Comparison of ENCODE assay signal across 26 mouse cellular contexts in the genomic region with DNA sequence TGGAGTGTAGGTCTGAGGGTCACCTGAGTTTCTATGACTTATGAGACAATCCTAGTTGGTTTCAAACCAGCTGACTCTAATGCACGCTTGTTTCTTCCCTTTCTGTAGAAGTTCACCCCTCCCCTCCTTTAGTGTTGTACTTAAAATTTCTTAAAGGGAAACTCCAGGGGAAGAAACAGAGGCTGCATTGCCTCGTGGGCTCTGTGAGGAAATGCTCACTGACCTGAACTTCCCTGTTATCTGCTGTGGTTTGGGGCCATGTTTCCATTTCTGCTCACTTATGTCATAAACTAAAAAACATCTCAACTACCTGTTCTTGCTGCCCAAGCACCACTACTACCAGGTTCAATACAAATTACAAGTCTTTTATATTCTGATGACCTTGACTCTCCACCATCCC.
DNase-seq lines count a peak whose midpoint lies in the region; ATAC-seq and TF ChIP-seq lines count a peak whose summit lies in the region.
"Had no signal": no experiment of that assay in that cellular context is flagged by ENCODE, and none has a peak within 500 bp of the region (broad histone marks: within the 10 kb centered on the region; RNA-seq: fewer than 3 reads in every experiment).

No protein-coding gene starts in this region.

- DNase-seq in liver (no peak), MEL-GATA-1-ER (ENCODE audit: extremely low read depth, low read depth) (peak; percentile 48)
- DNase-seq in liver, postnatal 0 days: no peak
- DNase-seq in naive thymus-derived CD4-positive, alpha-beta T cell, adult 2 months (ENCODE audit: low read depth): peak; percentile 2
- no peak for DNase-seq in midbrain, postnatal 0 days (ENCODE audit: low spot score)
- DNase-seq: adrenal gland, postnatal 10 days; cerebellum, adult 9-11 months; gastrocnemius, postnatal 25 days; heart, adult 2 months; heart, postnatal 14 days; kidney, adult 8-10 months; kidney, postnatal 14 days; layer of hippocampus, postnatal 36 days; right cerebral cortex, postnatal 25 days; spleen, adult 18-20 months had no signal

- H3K27ac ChIP-seq in liver, embryonic 15.5 days (replicated peaks): no peak overlapping the region
- no peak overlapping the region for H3K27ac ChIP-seq in liver, postnatal 0 days (ENCODE audit: low read depth)
- H3K27ac ChIP-seq in midbrain, postnatal 0 days (ENCODE audit: low read depth, low read length): no peak overlapping the region
- no peak overlapping the region for H3K27ac ChIP-seq in intestine, embryonic 15.5 days
- H3K27ac ChIP-seq: embryonic facial prominence, embryonic 10.5 days; forebrain, embryonic 15.5 days; heart, adult 2 months; heart, embryonic 13.5 days; hindbrain, embryonic 13.5 days; liver, embryonic 14.5 days had no signal

- no peaks in the 10 kb centered on the region for H3K27me3 ChIP-seq in liver, embryonic 15.5 days
- no peaks in the 10 kb centered on the region for H3K27me3 ChIP-seq in liver, postnatal 0 days (ENCODE audit: insufficient read depth, low read length)
- no peaks in the 10 kb centered on the region for H3K27me3 ChIP-seq in midbrain, postnatal 0 days (ENCODE audit: insufficient read depth, low read length)
- H3K27me3 ChIP-seq in intestine, embryonic 15.5 days (replicated peaks): no peaks in the 10 kb centered on the region
- H3K27me3 ChIP-seq: forebrain, embryonic 15.5 days; heart, embryonic 13.5 days; hindbrain, embryonic 13.5 days had no signal

- no peaks in the 10 kb centered on the region for H3K36me3 ChIP-seq in liver, embryonic 15.5 days (replicated peaks)
- H3K36me3 ChIP-seq in liver, postnatal 0 days (replicated peaks; ENCODE audit: insufficient read depth, low read length): no peaks in the 10 kb centered on the region
- no peaks in the 10 kb centered on the region for H3K36me3 ChIP-seq in midbrain, postnatal 0 days (ENCODE audit: insufficient read depth, low read length)
- H3K36me3 ChIP-seq in intestine, embryonic 15.5 days: no peaks in the 10 kb centered on the region
- H3K36me3 ChIP-seq: embryonic facial prominence, embryonic 10.5 days; forebrain, embryonic 15.5 days; heart, embryonic 13.5 days; hindbrain, embryonic 13.5 days had no signal

- no peak overlapping the region for H3K4me3 ChIP-seq in liver, embryonic 15.5 days (replicated peaks)
- no peak overlapping the region for H3K4me3 ChIP-seq in liver, postnatal 0 days (ENCODE audit: low read depth, low read length)
- no peak overlapping the region for H3K4me3 ChIP-seq in midbrain, postnatal 0 days (ENCODE audit: low read depth, low read length)
- H3K4me3 ChIP-seq in intestine, embryonic 15.5 days (replicated peaks): no peak overlapping the region
- H3K4me3 ChIP-seq: embryonic facial prominence, embryonic 10.5 days; forebrain, embryonic 15.5 days; heart, adult 2 months; heart, embryonic 13.5 days; hindbrain, embryonic 13.5 days had no signal

- H3K9me3 ChIP-seq in liver, embryonic 15.5 days (replicated peaks): no peaks in the 10 kb centered on the region
- no peaks in the 10 kb centered on the region for H3K9me3 ChIP-seq in liver, postnatal 0 days (ENCODE audit: low read length)
- no peaks in the 10 kb centered on the region for H3K9me3 ChIP-seq in midbrain, postnatal 0 days (ENCODE audit: low read length)
- no peaks in the 10 kb centered on the region for H3K9me3 ChIP-seq in intestine, embryonic 15.5 days
- H3K9me3 ChIP-seq: embryonic facial prominence, embryonic 10.5 days; forebrain, embryonic 15.5 days; heart, embryonic 13.5 days; hindbrain, embryonic 13.5 days had no signal

- H3K4me2 ChIP-seq in liver, embryonic 15.5 days: no peak overlapping the region
- H3K4me2 ChIP-seq in liver, postnatal 0 days (ENCODE audit: low read depth, low read length): no peak overlapping the region
- H3K4me2 ChIP-seq in midbrain, postnatal 0 days (ENCODE audit: low read depth, low read length, poor library complexity, severe bottlenecking): no peak overlapping the region
- H3K4me2 ChIP-seq in intestine, embryonic 15.5 days (replicated peaks): no peak overlapping the region
- H3K4me2 ChIP-seq: forebrain, embryonic 15.5 days; heart, embryonic 13.5 days; hindbrain, embryonic 13.5 days; midbrain, embryonic 11.5 days had no signal

- ATAC-seq in liver, embryonic 15.5 days (ENCODE audit: insufficient read depth): 0 out of 2 replicates have a peak, but pooled peaks have one; percentile 54
- peak; percentile 38 for ATAC-seq in liver, postnatal 0 days
- ATAC-seq in midbrain, postnatal 0 days (ENCODE audit: low FRiP score): no peak
- ATAC-seq in intestine, embryonic 15.5 days: no peak
- ATAC-seq: activated CD4-positive, CD25-positive, alpha-beta regulatory T cell, adult 4 months; CD4-positive, CD25-positive, alpha-beta regulatory T cell, adult 4 months; forebrain, embryonic 15.5 days; lung, postnatal 0 days had no signal

- no peak for TF ChIP-seq EP300 in liver, postnatal 0 days (IDR thresholded peaks at IDR 0.05; ENCODE audit: low read depth)

- H3K9ac ChIP-seq in liver, embryonic 15.5 days: no peak overlapping the region
- no peak overlapping the region for H3K9ac ChIP-seq in liver, postnatal 0 days (replicated peaks)
- H3K9ac ChIP-seq in midbrain, postnatal 0 days (replicated peaks; ENCODE audit: low read length, poor library complexity, severe bottlenecking): no peak overlapping the region
- no peak overlapping the region for H3K9ac ChIP-seq in intestine, embryonic 15.5 days
- H3K9ac ChIP-seq: forebrain, embryonic 15.5 days; heart, embryonic 13.5 days; hindbrain, embryonic 13.5 days; liver, embryonic 14.5 days had no signal

- no peaks in the 10 kb centered on the region for H3K4me1 ChIP-seq in liver, embryonic 15.5 days (replicated peaks)
- H3K4me1 ChIP-seq in liver, postnatal 0 days (ENCODE audit: insufficient read depth): peaks cover 3% of the 10 kb centered on the region; the same call in 1 of the 2 replicates
- no peaks in the 10 kb centered on the region for H3K4me1 ChIP-seq in midbrain, postnatal 0 days (ENCODE audit: insufficient read depth, low read length)
- no peaks in the 10 kb centered on the region for H3K4me1 ChIP-seq in intestine, embryonic 15.5 days (replicated peaks)
- H3K4me1 ChIP-seq: embryonic facial prominence, embryonic 10.5 days; forebrain, embryonic 15.5 days; heart, embryonic 13.5 days; hindbrain, embryonic 13.5 days had no signal

- no peak for TF ChIP-seq CTCF in liver, postnatal 0 days (IDR thresholded peaks at IDR 0.05; ENCODE audit: low read depth)
- TF ChIP-seq CTCF in midbrain, postnatal 0 days (IDR thresholded peaks at IDR 0.05): no peak

- WGBS in liver, embryonic 15.5 days (ENCODE audit: insufficient replicate concordance): 11% methylated on average over 2 of the region's 2 CpGs
- WGBS in liver, postnatal 0 days (ENCODE audit: insufficient replicate concordance): 25% methylated on average over 2 of the region's 2 CpGs
- WGBS in midbrain, postnatal 0 days: 57% methylated on average over 2 of the region's 2 CpGs
- WGBS in intestine, embryonic 15.5 days: 50% methylated on average over 2 of the region's 2 CpGs

Comparison
In these comparisons a context has a peak if more than half of its experiments do, and no peak if none do; other contexts are left out.
1. ATAC-seq: peak in liver, embryonic 15.5 days (single experiment) and liver, postnatal 0 days (single experiment); none in midbrain, postnatal 0 days (single experiment) and intestine, embryonic 15.5 days (single experiment).
2. DNase-seq: peak in MEL-GATA-1-ER (single experiment) and naive thymus-derived CD4-positive, alpha-beta T cell, adult 2 months (single experiment); none in liver (single experiment), liver, postnatal 0 days (single experiment) and midbrain, postnatal 0 days (single experiment).